Mouse (Mus musculus): ENCODE measurements at regions not wholly inside any gene's neighbourhood (a gene's known extent, or its start where the extent isn't known, plus 50 kb on each side); places are given as distances from the start of the nearest gene placed in this dataset.

GRCm38 (mm10) chr15:68375166-68375565 is 1874.5 kb upstream of the Lrrc6 start:
- no peak for TF ChIP-seq POLR2A (IDR thresholded peaks at IDR 0.05; ENCODE audit: low read depth, low read length)
- no peak for TF ChIP-seq CTCF (conservative IDR thresholded peaks at IDR 0.05; ENCODE audit: insufficient read depth, insufficient read length, low read depth, low read length)
